ENCODE assay signal across 22 mouse cellular contexts in genomic region chr2:165719382-165719781, GRCm38 (mm10).
"Had no signal": no experiment of that assay in that cellular context is flagged by ENCODE, and none has a peak within 500 bp of the region (broad histone marks: within the 10 kb centered on the region; RNA-seq: fewer than 3 reads in every experiment).

No protein-coding gene starts in this region.

- H3K9me3 ChIP-seq: kidney, embryonic 15.5 days; limb, embryonic 15.5 days; midbrain, embryonic 12.5 days; midbrain, embryonic 15.5 days; neural tube, embryonic 12.5 days; neural tube, embryonic 15.5 days had no signal

- ATAC-seq: liver, postnatal 0 days; lung, postnatal 0 days; midbrain, embryonic 15.5 days had no signal

- DNase-seq: kidney, postnatal 10 days; kidney, postnatal 36 days; left cerebral cortex, postnatal 4 days; liver, postnatal 0 days; lung, embryonic 14.5 days; right cerebral cortex, adult 18-20 months; right cerebral cortex, postnatal 14 days; right cerebral cortex, postnatal 4 days; thymus, adult 2 months; thymus, postnatal 14 days; thymus, postnatal 4 days had no signal

- H3K36me3 ChIP-seq: kidney, embryonic 15.5 days; limb, embryonic 15.5 days; midbrain, embryonic 12.5 days; midbrain, embryonic 15.5 days; neural tube, embryonic 15.5 days had no signal

- H3K27ac ChIP-seq: kidney, embryonic 15.5 days; limb, embryonic 15.5 days; liver, embryonic 14.5 days; macrophage; midbrain, embryonic 12.5 days; midbrain, embryonic 15.5 days; neural tube, embryonic 12.5 days; neural tube, embryonic 15.5 days; stomach, postnatal 0 days had no signal

- H3K9ac ChIP-seq: kidney, embryonic 15.5 days; limb, embryonic 15.5 days; liver, embryonic 14.5 days; liver, postnatal 0 days; lung, embryonic 14.5 days; midbrain, embryonic 12.5 days; midbrain, embryonic 15.5 days; neural tube, embryonic 12.5 days; neural tube, embryonic 15.5 days had no signal

- H3K27me3 ChIP-seq: kidney, embryonic 15.5 days; limb, embryonic 15.5 days; midbrain, embryonic 12.5 days; midbrain, embryonic 15.5 days; neural tube, embryonic 12.5 days; neural tube, embryonic 15.5 days had no signal

- H3K4me3 ChIP-seq: kidney, embryonic 15.5 days; limb, embryonic 15.5 days; midbrain, embryonic 12.5 days; midbrain, embryonic 15.5 days; neural tube, embryonic 12.5 days; neural tube, embryonic 15.5 days had no signal

- H3K4me2 ChIP-seq: kidney, embryonic 15.5 days; limb, embryonic 15.5 days; liver, embryonic 11.5 days; lung, embryonic 14.5 days; midbrain, embryonic 12.5 days; midbrain, embryonic 15.5 days; neural tube, embryonic 12.5 days; neural tube, embryonic 15.5 days had no signal
